Mouse (Mus musculus): ENCODE measurements at regions not wholly inside any gene's neighbourhood (a gene's known extent, or its start where the extent isn't known, plus 50 kb on each side); places are given as distances from the start of the nearest gene placed in this dataset.
A peak's percentile ranks its signal among the peaks of the same experiment; 100 is the strongest.

GRCm38 (mm10) chr1:48276206-48276605 is 1383.6 kb upstream of the Slc39a10 start:
- DNase-seq (ENCODE audit: low read depth) = peak; percentile 78
- TF ChIP-seq CTCF (IDR thresholded peaks at IDR 0.05; ENCODE audit: borderline replicate concordance, extremely low read depth, insufficient read depth, insufficient read length) (no peak), POLR2A (IDR thresholded peaks at IDR 0.05; ENCODE audit: borderline replicate concordance, extremely low read depth, insufficient read depth, insufficient read length, poor library complexity, severe bottlenecking) (no peak)

GRCm38 (mm10) chr1:48275666-48276065 is 1383.0 kb upstream of the Slc39a10 start:
- DNase-seq (ENCODE audit: low read depth) = no peak

More at GRCm38 (mm10) chr1:48275666-48276065, 1383.0 kb upstream of the Slc39a10 start:
- TF ChIP-seq POLR2A (IDR thresholded peaks at IDR 0.05; ENCODE audit: borderline replicate concordance, extremely low read depth, insufficient read depth, insufficient read length, poor library complexity, severe bottlenecking) = no peak
- no peak for TF ChIP-seq CTCF (IDR thresholded peaks at IDR 0.05; ENCODE audit: borderline replicate concordance, extremely low read depth, insufficient read depth, insufficient read length)
